Mouse (Mus musculus) hindbrain, embryonic 13.5 days (tissue): ENCODE measurements around the gene Mrpl51. TPM values are rescaled to one million over a fixed set of nuclear protein-coding genes. Genes with fewer than 3 reads are reported as not detected.

ENCODE experiments used
- ATAC-seq: fragments of 200-750 bp; cut with Nextera tagmentation; 2 replicates; pipeline ENCODE4 v1.8.0; 2017; ENCODE audit warnings: moderate TSS enrichment; ENCODE audit not compliant: low FRiP score
- H3K27ac ChIP-seq: fragments of 300-500 bp; sonication (generic); 2 replicates; pipeline ENCODE4 v1.5.1; 2015; ENCODE audit warnings: inconsistent platforms, mild to moderate bottlenecking, moderate library complexity
- H3K27me3 ChIP-seq: fragments of 300-500 bp; sonication (generic); 2 replicates; pipeline ENCODE4 v1.6.1; 2015; ENCODE audit warnings: mild to moderate bottlenecking, inconsistent platforms
- H3K36me3 ChIP-seq: fragments of 300-500 bp; sonication (generic); 2 replicates; pipeline ENCODE4 v1.6.1; 2015; ENCODE audit warnings: mild to moderate bottlenecking, inconsistent platforms
- H3K4me1 ChIP-seq: fragments of 300-500 bp; sonication (generic); replicated peaks from 2 replicates; pipeline ENCODE4 v1.6.1; 2015; ENCODE audit warnings: inconsistent platforms
- H3K4me2 ChIP-seq: fragments of 300-500 bp; sonication (generic); 2 replicates; pipeline ENCODE4 v1.6.1; 2015; ENCODE audit warnings: inconsistent platforms, mild to moderate bottlenecking, moderate library complexity
- H3K4me3 ChIP-seq: fragments of 300-500 bp; sonication (generic); 2 replicates; pipeline ENCODE4 v1.5.1; 2015; ENCODE audit warnings: mild to moderate bottlenecking, inconsistent platforms
- H3K9ac ChIP-seq: fragments of 300-500 bp; sonication (generic); 2 replicates; pipeline ENCODE4 v1.6.1; 2015; ENCODE audit warnings: mild to moderate bottlenecking, inconsistent platforms
- H3K9me3 ChIP-seq: fragments of 300-500 bp; sonication (generic); 2 replicates; pipeline ENCODE4 v1.6.1; 2016; ENCODE audit warnings: inconsistent platforms
- WGBS: fragments of 180-500 bp; shearing (Covaris S2); methylation state at CpG from one replicate; pipeline ENCODE4 v1.1.7; 2015; 5-methylcytosine and 5-hydroxymethylcytosine counted together
- polyA plus RNA-seq: library from polyadenylated mRNA; unstranded; fragments of >200 nt; fragmentation: Nextera tagmentation; extraction: Ambion mirVana; gene quantifications from 2 replicates; pipeline ENCODE4 v1.2.1, GENCODE M21; 2015

The Mrpl51 gene
- polyA plus RNA-seq, 1 experiment from 2014 or later: 158 TPM

DNA sequence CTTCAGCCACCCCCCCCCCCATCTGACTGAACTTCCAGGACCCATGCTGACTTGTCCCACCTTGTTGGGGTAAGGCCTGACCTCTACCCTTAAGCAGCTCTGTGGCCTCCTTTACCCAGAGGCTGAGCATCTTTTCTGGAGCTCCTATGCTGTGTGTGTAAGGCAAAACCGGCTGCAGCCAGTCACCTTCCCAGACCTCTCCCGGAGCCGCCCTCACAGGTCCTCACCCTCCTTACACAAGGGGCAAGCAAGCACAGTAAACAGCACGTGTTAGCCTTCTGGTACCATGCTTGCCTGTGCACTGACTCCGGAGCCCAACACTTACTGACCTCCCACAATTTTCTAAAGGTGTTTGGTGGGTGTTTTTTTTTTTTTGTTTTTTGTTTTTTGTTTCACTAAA, 16.1 kb upstream of the Mrpl51 start:
- Histone ChIP-seq H3K27ac (no peak overlapping the region), H3K4me2 (no peak overlapping the region), H3K9me3 (no peaks in the 10 kb centered on the region), H3K4me1 (no peaks in the 10 kb centered on the region), H3K9ac (no peak overlapping the region), H3K27me3 (no peaks in the 10 kb centered on the region), H3K36me3 (peaks cover 99% of the 10 kb centered on the region), H3K4me3 (no peak overlapping the region)
- no peak for ATAC-seq
- WGBS: 86% methylated on average over 5 of the region's 5 CpGs

DNA sequence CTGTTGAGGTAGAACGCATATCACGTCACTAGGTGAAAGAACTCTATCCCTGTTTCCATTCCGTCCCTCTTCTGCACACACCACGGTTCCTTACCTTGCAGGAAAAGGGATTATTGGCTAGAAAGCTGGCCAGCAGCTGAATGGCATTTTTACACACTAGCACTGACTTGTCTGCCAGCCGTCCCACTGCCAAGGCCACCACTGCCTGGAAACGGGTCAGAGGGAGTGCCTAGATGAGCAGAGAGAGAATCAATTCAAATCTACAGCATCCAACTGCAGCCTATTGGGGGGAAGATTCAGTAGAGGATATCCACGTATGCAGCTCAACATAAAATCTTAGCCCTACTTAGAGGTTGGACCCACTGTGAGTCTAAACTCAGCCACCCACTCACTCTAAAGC, 12.0 kb upstream of the Mrpl51 start:
- Histone ChIP-seq H3K4me1 (no peaks in the 10 kb centered on the region), H3K36me3 (peaks cover 98% of the 10 kb centered on the region), H3K27me3 (no peaks in the 10 kb centered on the region), H3K27ac (no peak overlapping the region), H3K9ac (no peak overlapping the region), H3K4me3 (no peak overlapping the region), H3K4me2 (no peak overlapping the region), H3K9me3 (no peaks in the 10 kb centered on the region)
- WGBS: 91% methylated on average over 7 of the region's 7 CpGs
- ATAC-seq: no peak

DNA sequence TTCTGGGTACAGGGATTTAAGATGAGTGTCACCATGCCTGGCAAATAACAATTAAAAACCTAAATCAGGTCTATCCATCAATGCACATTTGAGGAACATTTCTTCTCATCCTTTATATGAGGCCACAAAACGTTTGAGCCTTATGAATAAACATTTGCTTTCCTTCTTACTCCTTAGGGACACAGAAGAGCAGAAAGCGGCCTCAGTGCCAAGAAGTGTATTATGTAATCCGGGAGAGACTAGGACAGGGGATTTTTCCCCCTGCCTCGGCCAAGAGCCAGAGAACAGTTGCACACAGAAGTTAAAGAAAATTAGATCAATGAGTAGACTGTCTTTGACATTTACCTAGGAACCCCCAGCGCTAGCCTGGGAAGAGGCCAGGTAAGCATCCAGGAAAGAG, 9.5 kb upstream of the Mrpl51 start:
- Histone ChIP-seq H3K4me3 (no peak overlapping the region), H3K36me3 (peaks cover 98% of the 10 kb centered on the region), H3K27me3 (no peaks in the 10 kb centered on the region), H3K27ac (no peak overlapping the region), H3K4me2 (no peak overlapping the region), H3K9me3 (no peaks in the 10 kb centered on the region), H3K9ac (no peak overlapping the region), H3K4me1 (no peaks in the 10 kb centered on the region)
- WGBS: 76% methylated on average over 5 of the region's 5 CpGs
- ATAC-seq: no peak

DNA sequence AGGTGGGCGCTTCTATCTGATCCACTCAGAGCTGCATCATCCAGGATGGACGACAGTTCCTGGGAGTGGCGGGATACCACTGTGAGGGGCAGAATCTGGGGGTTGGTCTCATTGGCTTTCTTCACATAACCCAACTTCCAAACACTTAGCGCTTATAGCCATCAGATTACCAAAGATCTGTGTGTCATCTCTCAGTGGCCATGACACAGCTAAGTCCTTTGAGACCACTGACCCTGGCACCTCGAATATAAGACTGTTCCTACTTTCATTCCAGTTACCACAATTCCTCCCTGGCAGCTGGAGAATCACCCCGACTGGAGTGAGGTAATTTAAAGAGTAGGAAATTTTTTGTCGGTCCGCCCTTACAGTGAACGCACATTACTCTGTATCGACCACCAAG, 5.4 kb upstream of the Mrpl51 start:
- H3K27ac ChIP-seq: no peak overlapping the region
- ATAC-seq: no peak
- no peak overlapping the region for H3K9ac ChIP-seq
- no peaks in the 10 kb centered on the region for H3K9me3 ChIP-seq
- H3K27me3 ChIP-seq: no peaks in the 10 kb centered on the region
- H3K36me3 ChIP-seq: peaks cover 84% of the 10 kb centered on the region
- H3K4me1 ChIP-seq: peaks cover 16% of the 10 kb centered on the region
- WGBS: 96% methylated on average over 10 of the region's 10 CpGs
- no peak overlapping the region for H3K4me2 ChIP-seq
- no peak overlapping the region for H3K4me3 ChIP-seq

DNA sequence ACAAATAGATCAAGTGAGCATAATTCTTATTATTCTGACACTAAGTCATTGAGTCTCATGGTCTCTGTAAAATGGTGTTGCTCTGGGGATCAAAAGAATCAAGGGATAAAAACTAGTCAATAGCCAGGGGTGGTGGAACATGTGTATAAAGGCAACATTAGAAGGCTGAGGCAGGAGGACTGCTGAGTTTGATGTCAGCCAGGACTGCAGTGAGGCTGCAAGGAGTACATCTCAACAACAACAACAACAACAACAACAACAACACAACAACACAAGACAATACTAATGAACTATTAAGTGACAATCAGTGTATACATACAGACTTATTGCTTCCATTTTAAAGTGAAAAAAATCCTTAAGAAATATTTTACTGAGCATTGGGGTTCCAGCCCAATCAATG, 785 bp upstream of the Mrpl51 start:
- H3K36me3 ChIP-seq: peaks cover 62% of the 10 kb centered on the region
- peak overlapping the region; percentile 99 for H3K27ac ChIP-seq
- peak overlapping the region; percentile 78 for H3K9ac ChIP-seq
- no peaks in the 10 kb centered on the region for H3K9me3 ChIP-seq
- no peaks in the 10 kb centered on the region for H3K27me3 ChIP-seq
- ATAC-seq: no peak
- peak overlapping the region; percentile 67 for H3K4me2 ChIP-seq
- H3K4me3 ChIP-seq: peak overlapping the region; percentile 70
- H3K4me1 ChIP-seq: peaks cover 28% of the 10 kb centered on the region

DNA sequence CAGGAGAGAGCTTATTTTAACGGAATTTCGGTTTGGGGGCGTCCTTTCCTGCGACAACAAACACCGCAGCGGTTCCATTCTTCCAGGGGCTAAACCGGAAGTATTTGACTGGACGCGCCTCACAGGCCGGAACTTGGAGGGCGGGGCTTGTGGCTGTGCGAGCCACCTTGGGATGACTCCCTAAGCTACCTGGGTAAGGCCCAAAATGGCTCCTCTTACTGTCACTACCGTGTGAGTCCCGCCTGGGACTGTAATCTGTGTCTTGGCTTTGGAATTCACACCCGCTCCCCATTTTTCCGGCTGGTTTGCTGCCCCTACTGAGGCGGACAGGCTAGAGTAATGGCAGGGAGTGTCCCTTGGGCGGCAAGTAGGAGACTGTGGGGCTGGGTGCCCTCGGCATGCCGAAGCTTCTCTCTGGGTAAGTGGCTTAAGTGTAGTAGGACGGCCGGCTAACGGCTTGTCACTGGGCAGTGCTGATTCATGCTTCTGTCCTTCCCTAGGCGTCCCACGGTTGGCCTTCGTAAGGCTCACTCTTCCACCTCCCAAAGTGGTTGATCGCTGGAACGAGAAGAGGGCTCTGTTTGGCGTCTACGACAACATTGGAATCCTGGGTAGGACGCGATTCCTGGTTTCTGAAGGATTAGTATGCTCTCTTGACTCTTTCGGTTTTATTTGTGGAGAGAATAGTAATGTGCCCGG, 564 bp downstream of the Mrpl51 start:
- Histone ChIP-seq H3K4me2 (peak overlapping the region; percentile 67), H3K4me1 (peaks cover 32% of the 10 kb centered on the region), H3K27me3 (no peaks in the 10 kb centered on the region), H3K36me3 (peaks cover 52% of the 10 kb centered on the region), H3K4me3 (peak overlapping the region; percentile 70), H3K9me3 (no peaks in the 10 kb centered on the region), H3K9ac (peak overlapping the region; percentile 82), H3K27ac (peak overlapping the region; percentile 99)
- under 1% methylated on average over 34 of the region's 34 CpGs for WGBS
- peak; percentile 97 for ATAC-seq

DNA sequence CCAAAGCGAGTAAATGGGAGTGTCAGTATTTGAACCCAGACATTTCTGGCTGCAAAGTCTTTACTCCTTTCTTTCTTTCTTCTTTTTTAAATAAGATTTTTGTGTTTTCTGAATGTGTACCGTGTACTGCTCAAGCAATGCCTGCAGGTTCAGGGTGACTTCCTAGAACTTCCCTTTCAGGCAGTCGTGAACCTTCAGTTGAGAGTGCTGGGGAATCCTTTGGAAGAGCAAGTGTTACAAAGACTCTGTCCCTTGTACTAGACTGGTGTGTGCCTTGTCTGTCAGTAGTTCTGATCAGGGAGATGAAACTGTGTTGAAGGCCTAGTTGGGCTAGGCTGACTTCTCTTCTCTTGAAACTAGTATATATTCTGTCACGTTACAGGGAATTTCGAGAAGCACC, 1.2 kb downstream of the Mrpl51 start:
- H3K36me3 ChIP-seq: peaks cover 45% of the 10 kb centered on the region
- H3K4me3 ChIP-seq: peak overlapping the region; percentile 70
- H3K27ac ChIP-seq: peak overlapping the region; percentile 99
- H3K4me1 ChIP-seq: peaks cover 32% of the 10 kb centered on the region
- no peaks in the 10 kb centered on the region for H3K27me3 ChIP-seq
- peak overlapping the region; percentile 67 for H3K4me2 ChIP-seq
- H3K9ac ChIP-seq: peak overlapping the region; percentile 82
- 48% methylated on average over 5 of the region's 5 CpGs for WGBS
- no peak for ATAC-seq
- no peaks in the 10 kb centered on the region for H3K9me3 ChIP-seq

DNA sequence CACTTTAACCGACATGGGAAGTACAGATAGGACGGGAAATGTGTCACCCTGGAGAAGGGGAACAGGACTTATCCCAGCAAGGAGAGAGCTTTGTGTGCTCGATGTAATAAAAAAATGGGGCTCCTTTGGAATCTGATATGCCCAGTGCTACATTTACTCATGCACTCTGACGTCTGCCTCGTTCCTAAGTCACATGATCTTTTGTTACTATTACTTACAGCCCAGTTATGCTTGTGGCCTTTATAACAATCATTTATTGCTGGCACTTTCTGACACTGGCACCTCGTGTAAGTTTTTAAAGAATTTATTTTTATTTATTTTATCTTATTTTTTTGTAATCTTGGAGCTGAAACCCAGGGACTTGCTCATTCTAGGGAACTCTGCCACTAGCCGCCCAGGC, 1.8 kb downstream of the Mrpl51 start:
- H3K9me3 ChIP-seq: no peaks in the 10 kb centered on the region
- H3K4me1 ChIP-seq: peaks cover 32% of the 10 kb centered on the region
- H3K27me3 ChIP-seq: no peaks in the 10 kb centered on the region
- H3K9ac ChIP-seq: no peak overlapping the region
- H3K4me2 ChIP-seq: no peak overlapping the region; the same call in 1 of the 2 replicates
- no peak for ATAC-seq
- peaks cover 43% of the 10 kb centered on the region for H3K36me3 ChIP-seq
- 80% methylated on average over 7 of the region's 7 CpGs for WGBS
- H3K27ac ChIP-seq: no peak overlapping the region
- H3K4me3 ChIP-seq: no peak overlapping the region

DNA sequence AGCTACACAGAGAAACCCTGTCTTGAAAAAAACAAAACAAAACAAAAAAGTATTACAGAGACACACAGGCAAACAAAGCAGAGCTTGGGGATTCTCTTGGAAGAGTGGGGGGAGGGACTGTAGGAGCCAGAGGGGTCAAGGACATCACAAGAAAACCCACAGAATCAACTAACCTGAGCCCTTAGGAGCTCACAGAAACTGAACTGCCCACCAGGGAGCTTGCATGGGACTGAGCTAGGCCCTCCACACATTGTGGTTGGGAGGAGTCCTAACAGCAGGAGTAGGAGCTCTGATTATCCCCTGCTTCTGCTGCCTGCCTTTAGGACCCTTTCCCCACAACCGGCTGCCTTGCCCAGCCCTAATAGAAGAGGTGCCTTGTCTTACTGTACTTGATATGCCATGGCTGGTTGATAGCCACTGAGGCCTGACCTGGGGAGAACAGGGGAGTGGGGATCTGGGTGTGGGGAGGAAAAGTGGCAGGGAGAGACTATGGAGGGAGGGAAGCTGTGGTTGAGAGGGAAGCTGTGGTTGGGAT, 4.0 kb downstream of the Mrpl51 start:
- peaks cover 30% of the 10 kb centered on the region for H3K36me3 ChIP-seq
- ATAC-seq: no peak

DNA sequence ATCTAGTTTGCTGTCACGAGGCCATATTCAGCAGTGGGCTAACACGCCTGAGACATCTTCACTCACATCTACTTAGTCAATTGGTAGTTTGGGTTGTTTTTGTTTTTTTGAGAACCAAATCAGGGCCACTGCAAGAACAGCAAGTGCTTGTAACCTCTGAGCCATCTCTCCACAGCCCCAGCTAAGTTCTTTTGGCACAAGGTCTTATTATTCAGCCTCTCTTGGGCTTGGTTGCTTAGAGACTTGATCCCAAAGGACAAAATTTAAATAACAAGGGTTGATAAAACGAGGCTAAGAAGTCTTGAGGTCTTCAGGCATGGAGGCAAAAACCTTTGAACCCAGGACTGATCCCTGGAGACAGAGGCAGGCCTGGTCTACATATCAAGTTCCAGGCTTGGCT, 4.7 kb downstream of the Mrpl51 start:
- 50% methylated on average over 3 of the region's 3 CpGs for WGBS
- Histone ChIP-seq H3K9ac (no peak overlapping the region), H3K27ac (no peak overlapping the region), H3K4me2 (no peak overlapping the region), H3K4me1 (peaks cover 15% of the 10 kb centered on the region), H3K4me3 (no peak overlapping the region), H3K36me3 (peaks cover 30% of the 10 kb centered on the region), H3K27me3 (no peaks in the 10 kb centered on the region), H3K9me3 (no peaks in the 10 kb centered on the region)
- no peak for ATAC-seq

More for the DNA sequence above, 4.0 kb downstream of the Mrpl51 start:
- H3K4me1 ChIP-seq: peaks cover 20% of the 10 kb centered on the region
- WGBS: 26% methylated on average over 1 of the region's 1 CpGs
- no peak overlapping the region for H3K9ac ChIP-seq
- no peak overlapping the region for H3K4me2 ChIP-seq
- H3K4me3 ChIP-seq: no peak overlapping the region
- no peaks in the 10 kb centered on the region for H3K9me3 ChIP-seq
- H3K27ac ChIP-seq: no peak overlapping the region
- H3K27me3 ChIP-seq: no peaks in the 10 kb centered on the region

DNA sequence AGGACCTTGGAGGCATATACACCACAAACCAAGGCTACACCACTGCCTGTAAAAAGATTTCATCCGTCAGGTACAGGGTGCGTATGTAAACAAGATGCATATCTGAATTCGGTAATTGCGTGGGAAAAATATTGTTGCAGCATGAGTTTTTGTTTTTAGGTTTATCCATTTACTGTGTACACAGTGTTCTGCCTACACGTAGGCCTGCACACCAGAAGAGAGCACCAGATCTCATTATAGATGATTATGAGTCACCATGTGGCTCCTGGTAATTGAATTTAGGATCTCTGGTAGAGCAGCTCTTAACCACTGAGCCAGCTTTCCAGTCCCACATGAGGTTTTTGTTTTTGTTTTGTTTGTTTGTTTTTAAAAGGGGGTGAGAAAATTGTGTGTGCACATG, 5.6 kb downstream of the Mrpl51 start:
- no peak overlapping the region for H3K27ac ChIP-seq
- H3K9me3 ChIP-seq: no peaks in the 10 kb centered on the region
- H3K4me1 ChIP-seq: peaks cover 15% of the 10 kb centered on the region
- no peaks in the 10 kb centered on the region for H3K27me3 ChIP-seq
- H3K4me2 ChIP-seq: no peak overlapping the region
- WGBS: 84% methylated on average over 5 of the region's 5 CpGs
- peaks cover 30% of the 10 kb centered on the region for H3K36me3 ChIP-seq
- H3K9ac ChIP-seq: no peak overlapping the region
- no peak overlapping the region for H3K4me3 ChIP-seq
- ATAC-seq: no peak

DNA sequence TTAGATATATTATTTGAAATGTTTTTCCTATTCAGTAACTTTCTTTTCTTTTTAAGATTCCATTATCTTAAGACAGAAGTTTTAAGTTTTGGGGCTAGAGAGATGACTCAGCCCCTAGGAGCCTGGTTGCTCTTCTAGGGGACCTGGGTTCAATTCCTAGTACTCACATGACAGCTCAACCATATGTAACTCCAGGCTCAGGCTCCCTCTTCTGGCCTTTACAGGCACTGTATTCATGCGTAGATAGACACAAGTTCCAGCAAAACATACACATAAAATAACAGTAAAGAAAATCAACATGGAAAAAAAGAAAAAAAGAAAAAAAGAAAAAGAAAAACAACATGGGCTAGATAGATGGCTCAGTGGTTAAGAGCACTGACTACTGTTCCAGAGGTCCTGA, 18.8 kb downstream of the Mrpl51 start:
- no peaks in the 10 kb centered on the region for H3K4me1 ChIP-seq
- 85% methylated on average over 1 of the region's 1 CpGs for WGBS

DNA sequence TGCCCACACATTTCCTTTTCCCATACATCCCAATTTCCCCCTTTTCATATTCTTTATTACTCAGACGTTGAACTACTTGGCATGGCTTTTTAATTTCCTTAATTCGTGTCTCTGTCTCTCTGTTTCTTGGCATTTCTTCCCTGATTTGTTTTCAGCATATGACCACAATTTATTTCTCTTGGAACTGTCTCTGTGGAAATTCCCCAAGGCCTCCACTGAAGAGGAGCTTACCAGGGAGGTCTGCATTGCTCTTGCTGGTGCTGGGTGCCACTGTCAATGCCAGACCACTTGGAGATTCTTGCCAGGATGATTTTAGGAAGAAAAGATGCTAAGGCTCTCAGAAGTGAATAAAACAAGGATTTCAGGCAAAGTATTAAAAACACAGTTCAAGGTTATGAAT, 21.0 kb downstream of the Mrpl51 start:
- WGBS: 59% methylated on average over 2 of the region's 2 CpGs
- Histone ChIP-seq H3K4me1 (peaks cover 10% of the 10 kb centered on the region), H3K9me3 (no peaks in the 10 kb centered on the region), H3K4me3 (no peak overlapping the region), H3K27ac (no peak overlapping the region), H3K36me3 (no peaks in the 10 kb centered on the region), H3K9ac (no peak overlapping the region), H3K27me3 (peaks cover 32% of the 10 kb centered on the region), H3K4me2 (no peak overlapping the region)
- no peak for ATAC-seq

More for the DNA sequence above, 18.8 kb downstream of the Mrpl51 start:
- no peak overlapping the region for H3K4me2 ChIP-seq
- H3K9ac ChIP-seq: no peak overlapping the region
- no peak overlapping the region for H3K27ac ChIP-seq
- peaks cover 27% of the 10 kb centered on the region for H3K27me3 ChIP-seq
- no peak overlapping the region for H3K4me3 ChIP-seq
- H3K9me3 ChIP-seq: no peaks in the 10 kb centered on the region
- no peaks in the 10 kb centered on the region for H3K36me3 ChIP-seq
- no peak for ATAC-seq
